Mouse (Mus musculus) C2C12 (cell line): ENCODE measurements around the gene Zdhhc20.

ENCODE experiments used
- CEBPB ChIP-seq: IDR thresholded peaks from one replicate; pipeline ENCODE4 v1.6.1; 2011; ENCODE audit warnings: low read depth, mild to moderate bottlenecking, control low read depth, moderate library complexity
- CTCF ChIP-seq: IDR thresholded peaks from one replicate; pipeline ENCODE4 v1.5.1; 2011; ENCODE audit not compliant: control insufficient read depth, insufficient read depth, insufficient read length
- FOSL1 ChIP-seq: IDR thresholded peaks from one replicate; pipeline ENCODE4 v1.8.0; 2011; ENCODE audit warnings: mild to moderate bottlenecking, low read length; ENCODE audit not compliant: poor library complexity, insufficient read depth, severe bottlenecking
- MAX ChIP-seq: IDR thresholded peaks from one replicate; pipeline ENCODE4 v1.6.1; 2011; ENCODE audit warnings: mild to moderate bottlenecking, control low read depth
- MYOD1 ChIP-seq: IDR thresholded peaks from one replicate; pipeline ENCODE4 v1.6.1; 2011; ENCODE audit warnings: low read depth; ENCODE audit not compliant: control insufficient read depth, insufficient read length
- MYOG ChIP-seq: IDR thresholded peaks from one replicate; pipeline ENCODE4 v1.6.1; 2011; ENCODE audit not compliant: control insufficient read depth, insufficient read length; ENCODE audit errors: extremely low read depth
- USF1 ChIP-seq: IDR thresholded peaks from one replicate; pipeline ENCODE4 v1.6.1; 2011; ENCODE audit warnings: low read depth, mild to moderate bottlenecking, control low read depth, moderate library complexity

DNA sequence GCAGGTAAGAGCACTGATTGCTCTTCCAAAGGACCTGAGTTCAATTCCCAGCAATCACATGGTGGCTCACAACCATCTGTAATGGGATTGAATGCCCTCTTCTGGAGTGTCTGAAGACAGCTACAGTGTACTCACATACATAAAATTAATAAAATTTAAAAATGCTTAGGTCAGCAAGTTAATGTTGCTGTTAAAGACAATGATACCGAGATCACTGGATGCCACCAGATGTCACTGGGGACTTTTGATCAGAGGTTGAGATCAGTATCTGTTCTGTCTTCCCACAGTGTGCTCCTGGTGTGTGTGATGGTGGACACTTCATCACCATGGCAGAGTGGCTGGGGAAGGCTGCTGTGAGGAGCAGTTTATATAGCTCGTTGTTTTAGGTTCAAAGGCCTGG, 100.8 kb downstream of the Zdhhc20 start:
- TF ChIP-seq CTCF: no peak
- no peak for TF ChIP-seq CEBPB
- TF ChIP-seq MAX: no peak
- no peak for TF ChIP-seq FOSL1
- TF ChIP-seq USF1: no peak
- no peak for TF ChIP-seq MYOG
- TF ChIP-seq MYOD1: no peak
